Mouse (Mus musculus): ENCODE data around the gene Fermt2.

The Fermt2 gene

GRCm38 (mm10) chr14:45463599-45463998 lies 66.3 kb downstream of the Fermt2 start:
- DNase-seq (ENCODE audit: extremely low spot score): peak; percentile 69

GRCm38 (mm10) chr14:45462875-45463475 lies 66.9 kb downstream of the Fermt2 start:
- DNase-seq (ENCODE audit: extremely low spot score): no peak

GRCm38 (mm10) chr14:45462374-45462773 lies 67.5 kb downstream of the Fermt2 start:
- DNase-seq (ENCODE audit: extremely low spot score): no peak

GRCm38 (mm10) chr14:45461945-45462344 lies 68.0 kb downstream of the Fermt2 start:
- DNase-seq (ENCODE audit: extremely low spot score): no peak

- DNase-seq (ENCODE audit: extremely low spot score): no peak
Observed at GRCm38 (mm10) chr14:45460491-45460890, 69.4 kb downstream of the Fermt2 start.

GRCm38 (mm10) chr14:45459877-45460276 lies 70.0 kb downstream of the Fermt2 start:
- DNase-seq (ENCODE audit: extremely low spot score): no peak

GRCm38 (mm10) chr14:45457003-45457402 lies 72.9 kb downstream of the Fermt2 start:
- DNase-seq (ENCODE audit: extremely low spot score): no peak

GRCm38 (mm10) chr14:45456502-45456846 lies 73.4 kb downstream of the Fermt2 start:
- no peak for DNase-seq (ENCODE audit: extremely low spot score)

GRCm38 (mm10) chr14:45455651-45456501 lies 74.0 kb downstream of the Fermt2 start:
- no peak for DNase-seq (ENCODE audit: extremely low spot score)

GRCm38 (mm10) chr14:45453538-45454233 lies 76.2 kb downstream of the Fermt2 start:
- DNase-seq (ENCODE audit: extremely low spot score): no peak

GRCm38 (mm10) chr14:45452861-45453512 lies 76.9 kb downstream of the Fermt2 start:
- DNase-seq (ENCODE audit: extremely low spot score): no peak

GRCm38 (mm10) chr14:45452148-45452547 lies 77.8 kb downstream of the Fermt2 start:
- no peak for DNase-seq (ENCODE audit: extremely low spot score)

GRCm38 (mm10) chr14:45451090-45451489 lies 78.8 kb downstream of the Fermt2 start:
- DNase-seq (ENCODE audit: extremely low spot score): no peak

- no peak for DNase-seq (ENCODE audit: extremely low spot score)
Observed at GRCm38 (mm10) chr14:45446777-45447176, 83.1 kb downstream of the Fermt2 start.

GRCm38 (mm10) chr14:45445445-45445844 lies 84.5 kb downstream of the Fermt2 start:
- no peak for DNase-seq (ENCODE audit: extremely low spot score)

GRCm38 (mm10) chr14:45444870-45445269 lies 85.0 kb downstream of the Fermt2 start:
- DNase-seq (ENCODE audit: extremely low spot score): no peak

GRCm38 (mm10) chr14:45442781-45443560 lies 86.9 kb downstream of the Fermt2 start:
- no peak for DNase-seq (ENCODE audit: extremely low spot score)

GRCm38 (mm10) chr14:45441291-45441690 lies 88.6 kb downstream of the Fermt2 start:
- no peak for DNase-seq (ENCODE audit: extremely low spot score)

GRCm38 (mm10) chr14:45439387-45439786 lies 90.5 kb downstream of the Fermt2 start:
- no peak for DNase-seq (ENCODE audit: extremely low spot score)

- no peak for DNase-seq (ENCODE audit: extremely low spot score)
Observed at GRCm38 (mm10) chr14:45438931-45439275, 91.0 kb downstream of the Fermt2 start.

- no peak for DNase-seq (ENCODE audit: extremely low spot score)
Observed at GRCm38 (mm10) chr14:45438250-45438930, 91.5 kb downstream of the Fermt2 start.

Measured in embryo, embryonic 9.5 days (tissue).